Mouse (Mus musculus) thymus, adult 2 months (tissue): ENCODE measurements around the gene Crmp1.

ENCODE experiments used
- CTCF ChIP-seq: fragments of 200-500 bp; IDR thresholded peaks from 2 replicates; pipeline ENCODE4 v1.5.1; 2012; ENCODE audit warnings: mild to moderate bottlenecking, control low read depth, low read length, moderate library complexity, borderline replicate concordance; ENCODE audit not compliant: control insufficient read depth, poor library complexity, insufficient read depth; ENCODE audit errors: extremely low read depth
- POLR2A ChIP-seq: fragments of 200-500 bp; IDR thresholded peaks from 2 replicates; pipeline ENCODE4 v1.6.1; 2012; ENCODE audit warnings: mild to moderate bottlenecking, low read length, control low read depth, moderate library complexity; ENCODE audit not compliant: control insufficient read depth, poor library complexity, insufficient read depth; ENCODE audit errors: extremely low read depth

DNA sequence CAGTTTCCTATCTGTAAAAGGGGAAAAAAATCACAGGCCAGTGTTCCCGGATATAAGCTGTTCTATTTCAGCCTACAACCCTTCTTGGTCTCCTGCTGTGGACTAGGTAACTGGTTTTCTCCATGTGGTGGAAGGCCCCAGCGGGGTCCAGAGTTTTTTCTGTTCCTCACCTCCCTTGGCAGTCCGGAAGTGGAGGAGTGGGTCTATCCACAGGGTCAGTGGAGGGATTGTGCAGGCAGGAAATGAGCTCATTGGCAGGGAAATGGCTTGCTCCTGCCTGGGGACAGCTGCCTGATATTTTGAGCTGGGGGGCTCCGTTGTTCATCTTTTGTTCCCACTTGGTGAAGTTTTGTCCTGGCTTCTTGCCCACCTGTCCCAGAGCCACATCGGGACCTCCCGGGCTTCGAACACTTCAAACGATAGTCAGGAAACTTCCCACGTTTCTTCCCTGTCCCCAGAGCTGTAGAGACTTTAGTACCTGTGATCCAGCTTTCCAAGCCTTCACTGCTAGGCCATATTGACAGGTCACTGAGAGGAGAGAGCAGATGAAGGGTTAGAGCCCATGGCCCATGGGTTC is 3.0 kb downstream of the Crmp1 start:
- TF ChIP-seq POLR2A (no peak), CTCF (no peak)
